Mouse (Mus musculus): ENCODE data around the gene Trim12a. TPM values are rescaled to one million over a fixed set of nuclear protein-coding genes. Genes with fewer than 3 reads are reported as not detected.

Trim12a gene
- total RNA-seq, 2 experiments from 2014 or later, result 17.8 to 21.4 TPM

Other genes with a start within 250 kb of the Trim12a start
- not detected for gene Olfr644, start 243.6 kb downstream of the Trim12a start, total RNA-seq (2021)
- not detected for gene Olfr645, start 230.0 kb downstream of the Trim12a start, total RNA-seq (2021)
- not detected for gene Olfr646, start 210.6 kb downstream of the Trim12a start, total RNA-seq (2021)
- gene Ubqln5, start 185.6 kb downstream of the Trim12a start, total RNA-seq (2021), result not detected
- not detected for gene Olfr643, start 178.1 kb downstream of the Trim12a start, total RNA-seq (2021)
- gene Ubqln3, start 172.2 kb downstream of the Trim12a start, total RNA-seq (2021), result not detected
- gene Ubqlnl, start 164.9 kb downstream of the Trim12a start, total RNA-seq (2021), result not detected
- gene Olfm5, start 150.6 kb downstream of the Trim12a start, total RNA-seq (2021), result not detected
- gene Olfr648, start 132.1 kb downstream of the Trim12a start, total RNA-seq (2021), result under 1 TPM in 1 of 2 experiments, not detected in 1; 0.11 TPM
- not detected for gene Olfr649, start 119.5 kb downstream of the Trim12a start, total RNA-seq (2021)
- 1 to 10 TPM; 2.1 to 2.7 TPM for gene Trim6, start 96.7 kb downstream of the Trim12a start, total RNA-seq (2021)
- gene Trim34a, start 71.0 kb downstream of the Trim12a start, total RNA-seq (2021), result 10 to 100 TPM; 11.1 to 11.7 TPM
- 1 to 10 TPM; 6.7 to 7.5 TPM for gene Trim5, start 27.4 kb downstream of the Trim12a start, total RNA-seq (2021)
- 1 to 10 TPM; 1.0 to 1.2 TPM for gene Trim34b, start 14.0 kb upstream of the Trim12a start, total RNA-seq (2021)
- gene Trim12c, start 37.9 kb upstream of the Trim12a start, total RNA-seq (2021), result 10 to 100 TPM; 15.6 to 15.9 TPM
- gene Trim30b, start 54.4 kb upstream of the Trim12a start, total RNA-seq (2021), result not detected
- gene Trim30c, start 85.4 kb upstream of the Trim12a start, total RNA-seq (2021), result under 1 TPM; 0.22 to 0.28 TPM
- gene Trim30a, start 149.7 kb upstream of the Trim12a start, total RNA-seq (2021), result 1 to 10 TPM; 4.9 to 6.5 TPM
- 1 to 10 TPM; 7.8 to 9.7 TPM for gene Trim30d, start 192.4 kb upstream of the Trim12a start, total RNA-seq (2021)
- gene Olfr651, start 234.7 kb upstream of the Trim12a start, total RNA-seq (2021), result not detected
- not detected for gene Olfr652, start 245.4 kb upstream of the Trim12a start, total RNA-seq (2021)